Mouse (Mus musculus): Measurements from ENCODE around the gene Numbl.

DNA sequence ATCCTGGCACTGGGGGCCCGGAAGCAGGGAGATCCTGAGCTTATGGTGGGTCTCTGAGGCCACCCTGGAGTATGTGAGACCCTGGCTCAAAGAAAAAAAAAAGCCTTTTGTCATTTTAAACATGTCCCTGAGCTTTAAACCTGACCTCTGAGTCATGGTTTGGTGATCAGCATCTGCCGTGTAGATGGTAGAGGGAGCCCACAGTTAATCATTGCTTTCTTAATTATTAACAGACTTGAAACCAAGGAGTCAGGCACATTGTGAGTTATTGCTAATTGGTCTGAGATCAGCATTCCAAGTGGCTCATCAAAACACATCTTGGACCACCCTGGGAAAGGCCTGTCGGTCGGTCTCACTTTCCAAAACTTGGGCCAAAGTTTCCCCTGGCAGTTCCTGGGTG, 24.0 kb downstream of the Numbl start:
- TF ChIP-seq EP300 (IDR thresholded peaks at IDR 0.05): no peak
- TF ChIP-seq CTCF (IDR thresholded peaks at IDR 0.05): no peak

Data from lung, postnatal 0 days (tissue).